Mouse (Mus musculus): Measurements from ENCODE around the gene 5730409E04Rik. TPM values are rescaled to one million over a fixed set of nuclear protein-coding genes. Genes with fewer than 3 reads are reported as not detected.

Gene 5730409E04Rik
- polyA plus RNA-seq, 1 experiment from 2014 or later = 0.71 TPM

DNA sequence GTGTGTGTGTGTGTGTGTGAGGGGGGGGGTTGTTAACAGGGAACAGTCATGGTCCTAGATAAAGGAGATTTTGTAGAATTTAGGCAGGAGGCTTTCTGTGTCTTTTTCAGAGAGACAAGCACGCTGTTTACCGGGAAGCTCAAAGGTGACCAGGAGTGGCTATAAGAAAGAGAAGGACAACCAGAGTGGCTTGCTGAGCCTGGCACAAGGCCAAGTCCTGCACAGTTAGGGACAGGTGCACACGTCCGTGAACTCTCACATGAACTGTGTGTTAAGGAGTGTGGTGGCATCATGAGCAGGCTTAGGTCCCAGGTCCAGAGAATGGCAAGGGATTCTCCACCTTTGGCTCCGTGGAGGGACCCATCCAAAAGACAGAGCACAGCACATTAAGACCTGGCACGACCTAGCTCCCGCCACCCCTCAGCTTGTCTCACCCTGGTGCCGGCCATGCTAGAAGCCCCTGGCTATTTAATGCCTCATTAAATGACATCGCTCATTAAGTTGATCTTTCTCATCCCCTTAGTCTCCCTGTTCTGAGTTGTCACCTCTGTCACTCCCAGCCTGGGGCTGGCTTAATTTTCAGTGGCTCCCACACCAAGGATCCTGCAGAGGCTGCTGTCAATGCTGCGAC lies 34.8 kb downstream of the 5730409E04Rik start:
- H3K36me3 ChIP-seq (ENCODE audit: control insufficient read depth, insufficient read depth, low read length) = no peaks in the 10 kb centered on the region
- no peak for DNase-seq (ENCODE audit: low spot score)
- no peak overlapping the region for H3K4me3 ChIP-seq (ENCODE audit: low read depth, low read length)
- H3K9me3 ChIP-seq (ENCODE audit: control insufficient read depth, low read length) = no peaks in the 10 kb centered on the region
- no peak overlapping the region for H3K9ac ChIP-seq (ENCODE audit: low read depth, low read length)
- no peaks in the 10 kb centered on the region for H3K27me3 ChIP-seq (replicated peaks; ENCODE audit: control insufficient read depth, insufficient read depth, low read length)
- WGBS = 81% methylated on average over 10 of the region's 10 CpGs
- H3K4me2 ChIP-seq = no peak overlapping the region
- ATAC-seq (replicated peaks; ENCODE audit: low FRiP score) = no peak
- H3K27ac ChIP-seq (ENCODE audit: low read depth, low read length) = no peak overlapping the region
- no peaks in the 10 kb centered on the region for H3K4me1 ChIP-seq (replicated peaks; ENCODE audit: control insufficient read depth, insufficient read depth, low read length)

GRCm38 (mm10) chr4:126647996-126648910 lies 38.6 kb downstream of the 5730409E04Rik start:
- H3K9me3 ChIP-seq (ENCODE audit: control insufficient read depth, low read length) = no peaks in the 10 kb centered on the region
- no peak overlapping the region for H3K9ac ChIP-seq (ENCODE audit: low read depth, low read length)
- DNase-seq (ENCODE audit: low spot score) (no peak), ATAC-seq (replicated peaks; ENCODE audit: low FRiP score) (no peak)
- no peaks in the 10 kb centered on the region for H3K36me3 ChIP-seq (ENCODE audit: control insufficient read depth, insufficient read depth, low read length)
- H3K4me1 ChIP-seq (replicated peaks; ENCODE audit: control insufficient read depth, insufficient read depth, low read length) = no peaks in the 10 kb centered on the region
- WGBS = 58% methylated on average over 24 of the region's 24 CpGs
- no peak overlapping the region for H3K27ac ChIP-seq (ENCODE audit: low read depth, low read length)
- H3K4me3 ChIP-seq (ENCODE audit: low read depth, low read length) = no peak overlapping the region
- H3K27me3 ChIP-seq (replicated peaks; ENCODE audit: control insufficient read depth, insufficient read depth, low read length) = 0 out of 2 replicates have a peak, but pooled peaks cover 2% of the 10 kb centered on the region
- H3K4me2 ChIP-seq = no peak overlapping the region

- Histone ChIP-seq H3K36me3 (ENCODE audit: control insufficient read depth, insufficient read depth, low read length) (no peaks in the 10 kb centered on the region), H3K4me1 (replicated peaks; ENCODE audit: control insufficient read depth, insufficient read depth, low read length) (no peaks in the 10 kb centered on the region), H3K9ac (ENCODE audit: low read depth, low read length) (no peak overlapping the region), H3K27me3 (replicated peaks; ENCODE audit: control insufficient read depth, insufficient read depth, low read length) (0 out of 2 replicates have a peak, but pooled peaks cover 2% of the 10 kb centered on the region), H3K9me3 (ENCODE audit: control insufficient read depth, low read length) (no peaks in the 10 kb centered on the region), H3K4me2 (no peak overlapping the region), H3K4me3 (ENCODE audit: low read depth, low read length) (no peak overlapping the region), H3K27ac (ENCODE audit: low read depth, low read length) (no peak overlapping the region)
- WGBS = 75% methylated on average over 5 of the region's 5 CpGs
- DNase-seq (ENCODE audit: low spot score) (no peak), ATAC-seq (replicated peaks; ENCODE audit: low FRiP score) (no peak)
Measured at GRCm38 (mm10) chr4:126653148-126653547, 43.5 kb downstream of the 5730409E04Rik start.

GRCm38 (mm10) chr4:126655356-126655755 lies 45.7 kb downstream of the 5730409E04Rik start:
- peak; percentile 58; the same call in 1 of the 2 replicates for ATAC-seq (replicated peaks; ENCODE audit: low FRiP score)
- 9% methylated on average over 9 of the region's 9 CpGs for WGBS
- no peak overlapping the region for H3K27ac ChIP-seq (ENCODE audit: low read depth, low read length)

DNA sequence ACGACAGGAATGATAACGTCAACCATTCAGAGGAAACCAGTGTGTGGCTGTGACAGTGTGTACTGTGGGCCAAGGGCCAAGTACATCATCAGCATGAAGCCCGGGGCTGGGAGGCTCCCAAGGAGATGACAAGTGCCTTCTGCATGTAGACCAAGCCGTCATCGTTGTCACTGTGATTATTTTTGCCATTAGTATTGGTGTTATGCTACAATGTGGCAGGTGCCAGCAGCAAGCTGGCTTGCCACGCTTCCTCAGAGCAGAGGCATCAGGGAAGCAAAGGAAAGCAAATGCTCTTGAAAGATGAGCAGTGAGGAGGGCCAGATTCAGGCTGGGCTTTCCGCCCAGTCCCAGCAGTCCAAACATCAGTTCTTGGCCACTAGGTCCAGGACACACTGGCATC lies 51.6 kb downstream of the 5730409E04Rik start:
- no peak for DNase-seq (ENCODE audit: low spot score)
- no peak overlapping the region for H3K27ac ChIP-seq (ENCODE audit: low read depth, low read length)
- no peak overlapping the region for H3K9ac ChIP-seq (ENCODE audit: low read depth, low read length)
- no peaks in the 10 kb centered on the region for H3K9me3 ChIP-seq (ENCODE audit: control insufficient read depth, low read length)
- no peak overlapping the region for H3K4me3 ChIP-seq (ENCODE audit: low read depth, low read length)
- no peaks in the 10 kb centered on the region for H3K36me3 ChIP-seq (ENCODE audit: control insufficient read depth, insufficient read depth, low read length)
- no peaks in the 10 kb centered on the region for H3K4me1 ChIP-seq (replicated peaks; ENCODE audit: control insufficient read depth, insufficient read depth, low read length)
- no peak for ATAC-seq (replicated peaks; ENCODE audit: low FRiP score)
- H3K4me2 ChIP-seq = no peak overlapping the region
- WGBS = 73% methylated on average over 7 of the region's 7 CpGs
- H3K27me3 ChIP-seq (replicated peaks; ENCODE audit: control insufficient read depth, insufficient read depth, low read length) = no peaks in the 10 kb centered on the region

More at GRCm38 (mm10) chr4:126655356-126655755, 45.7 kb downstream of the 5730409E04Rik start:
- no peak overlapping the region for H3K9ac ChIP-seq (ENCODE audit: low read depth, low read length)
- no peak overlapping the region for H3K4me2 ChIP-seq
- H3K4me1 ChIP-seq (replicated peaks; ENCODE audit: control insufficient read depth, insufficient read depth, low read length) = no peaks in the 10 kb centered on the region
- 0 out of 2 replicates have a peak, but pooled peaks cover 2% of the 10 kb centered on the region for H3K27me3 ChIP-seq (replicated peaks; ENCODE audit: control insufficient read depth, insufficient read depth, low read length)
- H3K4me3 ChIP-seq (ENCODE audit: low read depth, low read length) = no peak overlapping the region
- no peaks in the 10 kb centered on the region for H3K9me3 ChIP-seq (ENCODE audit: control insufficient read depth, low read length)
- DNase-seq (ENCODE audit: low spot score) = peak; percentile 61
- no peaks in the 10 kb centered on the region for H3K36me3 ChIP-seq (ENCODE audit: control insufficient read depth, insufficient read depth, low read length)

Small RNA genes lying within 50 kb of the gene (microRNA-seq; reads per million reads assigned to microRNA genes)
- not detected for gene Mir7119 (ENCODE audit: borderline number of aligned reads)

Other genes starting within 250 kb of the 5730409E04Rik start
- 9.2 and 15.2 TPM in 2 replicates for gene Ago3, start 180.3 kb upstream of the 5730409E04Rik start, polyA plus RNA-seq (2014; fragmentation: Nextera tagmentation; extraction: Ambion mirVana)
- 4.1 and 4.9 TPM in 2 replicates for gene Ago1, start 141.2 kb upstream of the 5730409E04Rik start, polyA plus RNA-seq (2014; fragmentation: Nextera tagmentation; extraction: Ambion mirVana)
- 0.29 and 0.30 TPM in 2 replicates for gene Ago4, start 76.3 kb upstream of the 5730409E04Rik start, polyA plus RNA-seq (2014; fragmentation: Nextera tagmentation; extraction: Ambion mirVana)
- 43.5 and 51.6 TPM in 2 replicates for gene Clspn, start 52.9 kb upstream of the 5730409E04Rik start, polyA plus RNA-seq (2014; fragmentation: Nextera tagmentation; extraction: Ambion mirVana)
- gene Psmb2, start 67.8 kb downstream of the 5730409E04Rik start, polyA plus RNA-seq (2014; fragmentation: Nextera tagmentation; extraction: Ambion mirVana) = 535 and 555 TPM in 2 replicates
- gene Tfap2e, start 126.4 kb downstream of the 5730409E04Rik start, polyA plus RNA-seq (2014; fragmentation: Nextera tagmentation; extraction: Ambion mirVana) = not detected in 2 replicates
- 25.0 and 27.2 TPM in 2 replicates for gene Ncdn, start 143.6 kb downstream of the 5730409E04Rik start, polyA plus RNA-seq (2014; fragmentation: Nextera tagmentation; extraction: Ambion mirVana)
- 18.7 and 19.3 TPM in 2 replicates for gene AU040320, start 143.7 kb downstream of the 5730409E04Rik start, polyA plus RNA-seq (2014; fragmentation: Nextera tagmentation; extraction: Ambion mirVana)